Mouse (Mus musculus) urinary bladder, adult 18-20 months (tissue): ENCODE measurements around the gene Ifna4.
"Not testable (repeated sequence)": the region's sequence is repeated elsewhere in the genome, so short reads cannot be mapped to it uniquely, and the experiment has no call there.

Source experiments
- DNase-seq, 2 experiments: peaks; one replicate each; pipeline ENCODE4 v3.0.0; 2022; ENCODE audit warnings: low spot score in 2 of 2, mixed read lengths in 2 of 2

Ifna4 gene

DNA sequence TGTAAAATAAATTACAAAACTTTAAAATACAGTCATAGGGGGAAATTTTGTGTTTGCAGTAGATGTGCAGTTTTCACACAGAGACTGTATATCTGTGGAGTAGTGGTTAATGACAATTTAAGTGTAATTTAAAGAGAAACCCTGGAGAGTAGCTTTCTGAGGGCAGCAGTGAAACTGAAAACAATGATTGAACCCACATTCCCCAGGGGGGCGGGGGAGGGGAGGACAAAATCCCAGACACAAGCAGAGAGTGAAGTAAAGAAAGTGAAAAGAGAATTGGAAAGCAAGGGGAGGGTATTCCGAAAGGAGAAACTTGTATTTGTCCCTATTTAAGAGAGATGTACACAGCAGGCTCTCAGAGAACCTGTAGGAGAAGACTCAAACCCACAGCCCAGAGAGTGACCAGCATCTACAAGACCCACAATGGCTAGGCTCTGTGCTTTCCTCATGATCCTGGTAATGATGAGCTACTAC is at the start of gene Ifna4:
Gene Ifna4, plus strand, starts transcription at position 424 of the 474 bp plus-strand sequence.
- no peak for DNase-seq

DNA sequence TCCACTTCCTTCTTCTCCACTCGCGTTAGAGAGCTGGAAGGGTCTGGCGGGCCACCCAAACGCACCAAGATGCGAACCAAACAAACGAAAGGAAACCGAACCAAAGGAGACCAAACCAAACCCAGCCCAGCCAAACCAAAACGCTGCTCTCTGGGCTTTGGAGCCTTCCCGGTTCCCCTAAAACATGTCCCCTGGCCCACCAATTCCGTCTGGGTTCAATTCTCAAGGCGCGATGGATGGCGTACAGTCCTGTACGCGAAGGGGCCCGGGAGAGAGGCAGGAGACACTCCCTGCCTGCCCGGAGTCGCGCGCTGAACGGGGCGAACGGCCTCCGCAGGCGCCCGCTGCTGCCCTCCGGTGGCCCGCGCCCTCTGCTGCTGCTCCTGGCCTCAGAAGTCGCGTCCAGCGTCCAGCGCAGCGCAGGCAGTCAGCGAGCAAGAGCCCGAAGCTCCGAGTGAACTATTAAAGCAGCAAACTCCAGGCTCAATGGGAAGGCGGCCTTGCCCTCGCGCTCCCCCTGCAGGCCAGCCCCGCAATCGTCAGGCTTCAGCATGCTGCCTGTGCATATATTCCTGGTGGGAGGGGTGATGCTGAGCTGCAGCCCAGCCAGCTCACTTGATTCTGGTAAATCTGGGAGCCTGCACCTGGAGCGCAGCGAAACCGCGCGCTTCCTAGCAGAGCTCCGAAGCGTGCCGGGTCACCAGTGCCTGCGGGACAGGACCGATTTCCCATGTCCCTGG is 47.6 kb upstream of the Ifna4 start, which contains the start of gene Gm13275:
Gene Gm13275, plus strand, starts transcription at position 552 of the 740 bp plus-strand sequence.
- DNase-seq: peak; percentile 75 to 100

DNA sequence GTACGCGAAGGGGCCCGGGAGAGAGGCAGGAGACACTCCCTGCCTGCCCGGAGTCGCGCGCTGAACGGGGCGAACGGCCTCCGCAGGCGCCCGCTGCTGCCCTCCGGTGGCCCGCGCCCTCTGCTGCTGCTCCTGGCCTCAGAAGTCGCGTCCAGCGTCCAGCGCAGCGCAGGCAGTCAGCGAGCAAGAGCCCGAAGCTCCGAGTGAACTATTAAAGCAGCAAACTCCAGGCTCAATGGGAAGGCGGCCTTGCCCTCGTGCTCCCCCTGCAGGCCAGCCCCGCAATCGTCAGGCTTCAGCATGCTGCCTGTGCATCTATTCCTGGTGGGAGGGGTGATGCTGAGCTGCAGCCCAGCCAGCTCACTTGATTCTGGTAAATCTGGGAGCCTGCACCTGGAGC is 44.6 kb upstream of the Ifna4 start, which contains the start of gene Gm13279:
Gene Gm13279, plus strand, starts transcription at position 301 of the 400 bp plus-strand sequence.
- DNase-seq: not testable (repeated sequence)

DNA sequence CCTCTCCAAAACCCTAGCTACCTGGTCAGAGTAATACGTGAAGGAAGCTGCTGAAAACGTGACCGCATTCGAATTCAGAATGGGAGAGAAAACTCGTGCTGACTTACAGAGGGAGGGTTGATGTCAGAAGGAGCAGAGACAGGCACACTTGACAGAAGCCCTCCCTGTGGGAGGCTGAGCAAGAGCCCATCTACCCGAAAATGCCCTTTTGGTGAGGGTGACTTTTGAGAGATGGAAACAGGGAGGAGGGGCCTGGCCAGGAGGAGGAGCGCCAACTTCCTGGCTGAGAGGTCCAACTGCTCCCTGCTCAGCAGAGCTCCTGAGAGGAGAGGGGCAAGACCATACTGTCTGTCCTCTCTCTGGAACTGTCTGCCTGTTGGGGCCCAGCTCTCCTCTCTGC is 42.3 kb upstream of the Ifna4 start, which contains the start of gene Gm13285:
Gene Gm13285, plus strand, starts transcription at position 301 of the 400 bp plus-strand sequence.
- DNase-seq: not testable (repeated sequence)

DNA sequence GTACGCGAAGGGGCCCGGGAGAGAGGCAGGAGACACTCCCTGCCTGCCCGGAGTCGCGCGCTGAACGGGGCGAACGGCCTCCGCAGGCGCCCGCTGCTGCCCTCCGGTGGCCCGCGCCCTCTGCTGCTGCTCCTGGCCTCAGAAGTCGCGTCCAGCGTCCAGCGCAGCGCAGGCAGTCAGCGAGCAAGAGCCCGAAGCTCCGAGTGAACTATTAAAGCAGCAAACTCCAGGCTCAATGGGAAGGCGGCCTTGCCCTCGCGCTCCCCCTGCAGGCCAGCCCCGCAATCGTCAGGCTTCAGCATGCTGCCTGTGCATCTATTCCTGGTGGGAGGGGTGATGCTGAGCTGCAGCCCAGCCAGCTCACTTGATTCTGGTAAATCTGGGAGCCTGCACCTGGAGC is 38.7 kb upstream of the Ifna4 start, which contains the start of gene Gm13287:
Gene Gm13287, plus strand, starts transcription at position 301 of the 400 bp plus-strand sequence.
- not testable (repeated sequence) for DNase-seq

DNA sequence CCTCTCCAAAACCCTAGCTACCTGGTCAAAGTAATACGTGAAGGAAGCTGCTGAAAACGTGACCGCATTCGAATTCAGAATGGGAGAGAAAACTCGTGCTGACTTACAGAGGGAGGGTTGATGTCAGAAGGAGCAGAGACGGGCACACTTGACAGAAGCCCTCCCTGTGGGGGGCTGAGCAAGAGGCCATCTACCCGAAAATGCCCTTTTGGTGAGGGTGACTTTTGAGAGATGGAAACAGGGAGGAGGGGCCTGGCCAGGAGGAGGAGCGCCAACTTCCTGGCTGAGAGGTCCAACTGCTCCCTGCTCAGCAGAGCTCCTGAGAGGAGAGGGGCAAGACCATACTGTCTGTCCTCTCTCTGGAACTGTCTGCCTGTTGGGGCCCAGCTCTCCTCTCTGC is 36.4 kb upstream of the Ifna4 start, which contains the start of gene Gm13288:
Gene Gm13288, plus strand, starts transcription at position 301 of the 400 bp plus-strand sequence.
- DNase-seq: not testable (repeated sequence)

DNA sequence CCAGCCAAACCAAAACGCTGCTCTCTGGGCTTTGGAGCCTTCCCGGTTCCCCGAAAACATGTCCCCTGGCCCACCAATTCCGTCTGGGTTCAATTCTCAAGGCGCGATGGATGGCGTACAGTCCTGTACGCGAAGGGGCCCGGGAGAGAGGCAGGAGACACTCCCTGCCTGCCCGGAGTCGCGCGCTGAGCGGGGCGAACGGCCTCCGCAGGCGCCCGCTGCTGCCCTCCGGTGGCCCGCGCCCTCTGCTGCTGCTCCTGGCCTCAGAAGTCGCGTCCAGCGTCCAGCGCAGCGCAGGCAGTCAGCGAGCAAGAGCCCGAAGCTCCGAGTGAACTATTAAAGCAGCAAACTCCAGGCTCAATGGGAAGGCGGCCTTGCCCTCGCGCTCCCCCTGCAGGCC is 35.9 kb upstream of the Ifna4 start:
- DNase-seq: peak in 1 of 2 experiments; percentile 18

DNA sequence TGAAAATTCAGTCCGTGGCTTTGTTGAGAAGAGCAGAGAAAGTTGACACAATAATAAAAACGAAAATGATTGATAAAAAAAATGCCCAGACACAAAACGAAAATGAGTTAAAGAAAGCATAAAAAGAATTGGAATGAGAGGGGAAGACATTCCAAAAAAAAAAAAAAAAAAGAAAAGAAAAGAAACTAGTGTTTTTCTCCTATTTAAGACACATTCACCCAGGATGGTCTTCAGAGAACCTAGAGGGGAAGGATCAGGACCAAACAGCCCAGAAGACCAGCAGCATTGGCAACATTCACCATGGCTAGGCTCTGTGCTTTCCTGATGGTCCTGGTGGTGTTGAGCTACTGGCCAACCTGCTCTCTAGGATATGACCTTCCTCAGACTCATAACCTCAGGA is 25.7 kb upstream of the Ifna4 start, which contains the start of gene Ifna7:
Gene Ifna7, plus strand, starts transcription at position 301 of the 400 bp plus-strand sequence.
- no peak for DNase-seq

DNA sequence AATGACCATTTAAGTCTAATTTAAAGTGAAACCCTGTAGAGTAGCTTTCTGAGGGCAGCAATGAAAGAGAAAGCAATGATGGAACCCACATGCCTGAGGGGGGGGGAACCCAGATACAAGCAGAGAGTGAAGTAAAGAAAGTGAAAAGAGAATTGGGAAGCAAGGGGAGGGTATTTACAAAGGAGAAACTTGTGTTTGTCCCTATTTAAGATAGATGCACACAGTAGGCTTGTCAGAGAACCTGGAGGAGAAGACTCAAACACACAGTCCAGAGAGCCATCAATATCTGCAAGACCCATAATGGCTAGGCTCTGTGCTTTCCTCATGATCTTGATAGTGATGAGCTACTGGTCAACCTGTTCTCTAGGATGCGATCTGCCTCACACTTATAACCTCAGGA is 22.0 kb upstream of the Ifna4 start, which contains the start of gene Ifna11:
Gene Ifna11, plus strand, starts transcription at position 301 of the 400 bp plus-strand sequence.
- no peak for DNase-seq

DNA sequence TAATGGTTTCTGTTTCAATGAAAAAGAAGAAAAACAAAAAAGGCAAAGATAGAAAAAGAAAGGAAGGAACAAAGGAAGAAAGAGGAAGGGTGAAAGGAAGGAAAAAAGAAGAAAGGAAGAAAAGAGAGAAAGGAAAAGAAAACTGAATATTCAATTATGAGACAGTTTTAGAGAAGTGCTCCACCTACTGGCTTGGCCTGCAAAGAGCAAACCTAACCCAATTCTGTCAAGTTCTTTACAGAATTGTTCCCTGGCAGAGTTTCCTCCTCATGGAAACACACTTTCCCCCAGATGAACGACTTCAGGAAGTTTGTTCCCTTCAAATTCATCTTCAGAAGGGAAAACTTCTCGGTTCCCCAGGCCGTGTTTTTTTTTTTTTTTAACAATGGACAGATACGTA is 18.7 kb upstream of the Ifna4 start:
- DNase-seq: no peak

DNA sequence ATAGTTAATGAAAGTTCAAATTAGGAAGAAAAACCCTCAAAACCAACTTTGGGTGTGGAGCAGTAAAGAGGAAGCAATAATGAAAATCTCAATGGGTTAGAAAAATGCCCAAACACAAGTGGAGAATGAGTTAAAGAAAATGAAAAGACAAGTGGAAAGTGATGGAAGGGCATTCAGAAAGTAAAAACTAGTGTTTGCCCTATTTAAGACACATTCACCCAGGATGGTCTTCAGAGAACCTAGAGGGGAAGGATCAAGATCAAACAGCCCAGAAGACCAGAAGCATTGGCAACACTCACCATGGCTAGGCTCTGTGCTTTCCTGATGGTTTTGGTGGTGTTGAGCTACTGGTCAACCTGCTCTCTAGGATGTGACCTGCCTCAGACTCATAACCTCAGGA is 14.5 kb upstream of the Ifna4 start, which contains the start of gene Ifna6:
Gene Ifna6, plus strand, starts transcription at position 301 of the 400 bp plus-strand sequence.
- not testable (repeated sequence) for DNase-seq

DNA sequence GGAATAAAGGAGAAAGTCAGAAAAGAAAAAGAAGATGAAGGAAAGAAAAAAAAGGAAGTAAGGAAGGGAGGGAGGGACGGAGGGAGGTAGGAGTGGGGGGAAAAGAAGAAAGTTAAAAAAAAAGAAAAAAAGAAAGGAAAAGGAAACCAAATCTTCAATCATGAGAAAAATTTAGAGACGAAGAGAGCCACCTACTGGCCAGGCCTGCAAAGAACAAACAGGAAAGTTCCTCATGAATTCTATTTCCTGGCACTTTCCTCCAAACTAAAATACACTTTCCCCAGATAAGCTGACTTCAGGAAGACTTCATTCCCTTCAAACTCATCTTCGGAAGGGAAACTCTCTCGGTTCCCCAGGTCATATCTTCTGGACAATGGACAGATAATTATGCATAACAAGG is 11.1 kb upstream of the Ifna4 start:
- peak in 1 of 2 experiments; percentile 15 for DNase-seq

DNA sequence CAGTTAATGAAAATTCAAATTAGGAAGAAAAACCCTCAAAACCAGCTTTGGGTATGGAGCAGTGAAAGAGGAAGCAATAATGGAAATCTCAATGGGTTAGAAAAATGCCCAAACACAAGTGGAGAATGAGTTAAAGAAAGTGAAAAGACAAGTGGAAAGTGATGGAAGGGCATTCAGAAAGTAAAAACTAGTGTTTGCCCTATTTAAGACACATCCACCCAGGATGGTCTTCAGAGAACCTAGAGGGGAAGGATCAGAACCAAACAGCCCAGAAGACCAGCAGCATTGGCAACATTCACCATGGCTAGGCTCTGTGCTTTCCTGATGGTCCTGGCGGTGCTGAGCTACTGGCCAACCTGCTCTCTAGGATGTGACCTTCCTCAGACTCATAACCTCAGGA is 6.4 kb upstream of the Ifna4 start, which contains the start of gene Ifna5:
Gene Ifna5, plus strand, starts transcription at position 301 of the 400 bp plus-strand sequence.
- DNase-seq: not testable (repeated sequence)

DNA sequence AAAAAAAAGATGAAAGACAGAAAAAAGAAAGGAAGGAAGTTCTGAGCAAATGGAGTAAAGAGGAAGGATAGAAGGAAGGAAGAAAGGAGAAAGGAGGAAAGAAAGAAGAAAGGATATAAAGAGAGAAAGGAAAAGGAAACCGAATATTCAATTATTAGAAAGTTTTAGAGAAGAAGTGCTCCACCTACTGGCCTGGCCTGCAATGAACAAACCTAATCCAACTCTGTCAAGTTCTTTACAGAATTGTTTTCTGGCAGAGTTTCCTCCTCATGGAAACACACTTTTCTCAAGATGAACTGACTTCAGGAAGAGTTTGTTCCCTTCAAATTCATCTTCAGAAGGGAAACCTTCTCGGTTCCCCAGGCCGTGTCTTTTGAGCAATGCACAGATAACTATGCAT is 2.8 kb upstream of the Ifna4 start:
- no peak for DNase-seq

DNA sequence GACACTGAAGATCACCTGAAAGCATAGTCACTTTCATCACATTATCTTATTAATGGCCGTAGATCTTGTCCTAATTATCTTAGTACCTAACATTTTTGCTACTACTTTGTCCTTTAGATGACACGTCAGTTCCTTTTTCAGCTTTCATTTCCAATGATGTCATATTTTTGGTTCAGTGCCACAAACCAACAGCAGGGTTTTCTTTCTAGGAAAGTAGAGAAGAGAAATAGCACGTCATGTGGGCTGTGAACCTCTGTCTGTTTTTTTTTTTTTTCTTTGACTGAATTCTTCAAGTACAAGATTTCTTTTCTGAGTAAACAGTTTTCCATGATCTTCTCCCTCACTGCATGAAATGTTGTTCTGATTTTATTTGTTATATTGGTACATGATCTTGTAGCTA is 1.6 kb upstream of the Ifna4 start:
- no peak for DNase-seq

DNA sequence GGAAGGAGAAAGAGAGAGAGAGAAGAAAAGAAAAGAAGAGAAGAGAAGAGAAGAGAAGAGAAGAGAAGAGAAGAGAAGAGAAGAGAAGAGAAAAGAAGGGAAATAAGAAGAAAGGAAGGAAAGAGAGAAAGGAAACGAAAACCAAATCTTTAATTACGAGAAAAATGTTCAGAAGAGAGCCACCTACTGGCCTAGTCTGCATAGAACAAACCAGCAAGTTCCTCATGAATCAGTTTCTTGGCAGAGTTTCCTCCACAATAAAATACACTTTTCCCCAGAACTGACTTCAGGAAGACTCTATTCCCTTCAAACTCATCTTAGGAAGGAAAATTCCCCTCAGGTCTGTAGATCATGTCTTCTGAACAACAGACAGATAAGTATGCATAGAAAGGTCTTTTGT is 3.7 kb downstream of the Ifna4 start:
- DNase-seq: no peak

DNA sequence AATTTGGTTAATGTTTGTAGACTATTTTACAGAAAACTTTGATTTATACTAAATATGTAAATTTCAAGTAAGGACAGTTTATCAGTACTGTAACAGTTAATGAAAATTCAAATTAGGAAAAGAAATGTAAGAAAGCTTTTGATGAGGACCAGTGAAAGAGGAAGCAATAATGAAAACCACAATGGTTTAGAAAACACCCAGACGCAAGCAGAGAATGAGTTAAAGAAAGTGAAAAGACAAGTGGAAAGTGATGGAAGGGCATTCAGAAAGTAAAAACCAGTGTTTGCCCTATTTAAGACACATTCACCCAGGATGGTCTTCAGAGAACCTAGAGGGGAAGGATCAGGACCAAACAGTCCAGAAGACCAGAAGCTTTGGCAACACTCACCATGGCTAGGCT is 8.0 kb downstream of the Ifna4 start, which contains the start of gene Ifna1:
Gene Ifna1, plus strand, starts transcription at position 390 of the 400 bp plus-strand sequence.
- DNase-seq: no peak

DNA sequence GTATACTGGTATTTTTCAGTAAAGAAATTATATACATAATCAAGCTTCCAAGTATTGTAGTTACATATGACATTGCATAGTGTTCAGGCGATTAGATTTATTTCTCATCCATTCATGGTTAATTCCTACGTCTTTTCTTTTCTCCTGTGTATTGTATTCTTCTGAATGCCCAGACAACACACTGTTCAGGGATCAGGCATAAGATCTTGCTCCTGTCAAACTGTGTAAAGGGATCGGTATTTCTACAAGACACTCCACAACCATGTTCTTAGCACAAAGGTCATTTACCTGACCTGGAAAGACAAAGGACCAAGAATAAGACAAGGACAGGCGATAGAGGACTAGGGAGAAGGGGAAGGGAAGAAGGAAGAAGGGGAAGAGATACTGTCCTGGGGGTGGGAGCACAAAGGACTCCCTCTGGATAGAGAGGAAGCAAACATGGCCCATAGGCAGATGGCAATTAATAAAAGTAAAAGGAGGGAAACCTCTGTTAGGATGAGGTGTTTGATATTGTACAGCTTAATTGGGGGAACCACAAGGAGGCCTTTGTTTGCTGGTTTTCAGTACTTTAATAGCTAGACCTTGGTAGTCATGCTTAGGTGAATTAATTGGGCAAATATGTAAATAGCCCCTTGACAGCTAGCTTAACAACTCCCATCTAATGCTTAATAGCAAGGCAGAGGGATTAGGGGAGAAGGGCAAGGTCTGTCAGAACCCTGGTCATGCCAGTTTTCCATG is 9.5 kb downstream of the Ifna4 start:
- no peak for DNase-seq

DNA sequence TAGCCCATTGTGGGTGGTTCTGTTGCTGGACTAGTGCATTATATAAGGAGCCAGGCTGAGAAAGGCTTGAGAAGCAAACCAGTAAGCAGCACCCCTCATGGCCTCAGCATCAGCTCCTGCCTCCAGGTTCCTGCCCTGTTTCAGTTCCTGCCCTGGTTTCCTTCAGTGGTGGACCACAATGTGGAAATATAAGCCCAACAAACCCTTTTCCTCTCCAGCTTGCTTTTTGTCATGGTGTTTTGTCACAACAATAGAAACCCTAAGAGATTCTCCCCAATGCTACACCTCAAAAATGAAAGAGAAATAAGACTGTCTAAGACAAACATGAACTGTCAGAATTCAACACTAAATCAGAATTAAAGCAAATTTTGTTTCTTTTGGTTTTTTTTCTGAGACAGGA is 17.6 kb downstream of the Ifna4 start:
- DNase-seq: no peak

DNA sequence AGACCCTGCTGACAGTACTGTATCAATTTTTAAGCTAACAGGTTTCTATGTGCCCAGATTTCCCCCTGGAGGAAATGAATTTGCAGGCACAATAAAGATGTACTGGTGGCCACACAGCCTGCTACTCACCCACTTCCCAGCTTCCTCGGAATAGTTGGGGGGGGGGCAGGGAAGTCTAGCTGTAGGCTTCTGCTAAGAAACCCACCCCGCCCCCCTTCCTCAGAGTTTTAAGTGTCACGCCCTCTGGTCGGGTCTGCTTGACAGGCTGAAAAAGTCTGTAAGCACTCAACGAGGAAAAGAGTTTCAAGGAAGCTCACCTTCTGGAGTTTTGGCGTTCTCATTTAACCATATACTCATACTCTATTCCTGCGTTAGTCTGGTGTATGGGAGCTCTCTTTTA is 21.6 kb downstream of the Ifna4 start:
- no peak for DNase-seq

DNA sequence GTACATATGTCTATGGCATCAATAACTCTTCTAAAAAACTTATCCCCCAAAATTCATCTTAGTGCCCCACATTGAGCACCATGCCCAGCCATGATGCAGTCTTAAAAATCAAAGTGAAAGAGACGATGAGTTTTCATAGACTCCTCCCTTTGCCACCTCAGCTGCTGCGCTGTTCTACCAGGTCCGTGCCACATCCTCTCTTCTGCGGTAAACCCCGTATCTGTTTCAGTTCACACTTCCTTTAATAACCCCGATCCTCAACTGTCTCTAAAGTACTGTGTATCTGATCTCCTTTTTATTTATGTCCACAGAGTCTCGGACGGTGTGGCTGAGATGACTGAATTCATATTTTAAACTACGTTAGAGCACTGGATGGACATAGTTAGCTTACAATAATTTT is 22.9 kb downstream of the Ifna4 start:
- DNase-seq: no peak

DNA sequence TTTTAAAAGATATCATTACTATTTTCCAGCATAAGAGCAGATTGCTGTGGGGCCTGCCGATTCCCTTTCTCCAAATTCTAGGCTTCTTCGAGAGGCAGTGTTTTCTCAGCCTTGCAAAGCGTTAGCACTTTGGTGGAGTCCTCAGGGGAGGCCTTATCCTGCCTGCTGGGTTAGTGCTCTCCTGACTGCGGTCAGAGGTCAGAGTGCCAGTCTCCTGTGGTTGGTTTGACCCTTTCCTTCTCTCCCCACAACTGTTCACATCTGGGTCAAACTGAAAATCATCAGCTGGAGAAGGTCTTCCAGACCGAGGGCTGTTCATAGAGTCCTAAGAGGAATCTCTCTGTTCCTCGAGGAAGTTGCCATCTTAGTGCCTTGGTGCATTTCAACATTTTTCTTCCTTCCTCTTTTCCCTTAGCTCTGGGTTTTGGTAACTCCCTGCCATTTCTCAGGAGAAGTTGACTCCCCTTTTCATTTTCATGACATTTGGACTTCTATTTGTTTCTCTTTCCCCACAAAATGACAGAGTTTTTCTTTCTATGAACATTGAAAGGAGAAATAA is 23.4 kb downstream of the Ifna4 start:
- DNase-seq: no peak
